Mouse (Mus musculus): ENCODE measurements at regions not wholly inside any gene's neighbourhood (a gene's known extent, or its start where the extent isn't known, plus 50 kb on each side); places are given as distances from the start of the nearest gene placed in this dataset.

GRCm38 (mm10) chr12:110387567-110387966, 59.4 kb upstream of the Ppp2r5c start:
- DNase-seq (ENCODE audit: low read depth, low spot score) = no peak
- H3K9ac ChIP-seq (ENCODE audit: insufficient read depth, low read depth, low read length, poor library complexity, severe bottlenecking) = no peak overlapping the region
- H3K9me3 ChIP-seq (ENCODE audit: control insufficient read depth, insufficient read depth, low read depth, low read length) = no peaks in the 10 kb centered on the region
- H3K4me1 ChIP-seq (ENCODE audit: control insufficient read depth in 2 of 2, insufficient read depth in 2 of 2, low read length in 2 of 2, poor library complexity in 1 of 2) = peaks cover 0 to 2% of the 10 kb centered on the region in 2 experiments; a peak in 1 of 4 replicates
- H3K4me3 ChIP-seq (ENCODE audit: insufficient read depth in 1 of 2, low read depth in 1 of 2, low read length in 2 of 2, poor library complexity in 1 of 2, severe bottlenecking in 1 of 2) = no peak overlapping the region
- in situ Hi-C loops (cut with MboI; ENCODE audit: low sequenced_read_pairs in 2 of 2, unreplicated experiment in 2 of 2) = loop anchor here in 1 of 2 experiments (25.0 kb wide), 1 partner anchor 350 kb away; no protein-coding TSS in a partner anchor
- TF ChIP-seq ZC3H11A (IDR thresholded peaks at IDR 0.05; ENCODE audit: borderline replicate concordance, low read depth, low read length) (no peak), CHD2 (IDR thresholded peaks at IDR 0.05; ENCODE audit: low read depth, low read length) (no peak), ZNF384 (IDR thresholded peaks at IDR 0.05; ENCODE audit: low read depth, low read length) (no peak), MAFK (IDR thresholded peaks at IDR 0.05; ENCODE audit: insufficient read depth, low read depth, low read length) (no peak)
- H3K36me3 ChIP-seq (ENCODE audit: control insufficient read depth, insufficient read depth, low read length, poor library complexity, severe bottlenecking) = no peaks in the 10 kb centered on the region
- H3K27ac ChIP-seq (ENCODE audit: insufficient read depth, low read depth, low read length, poor library complexity, severe bottlenecking) = no peak overlapping the region

DNA sequence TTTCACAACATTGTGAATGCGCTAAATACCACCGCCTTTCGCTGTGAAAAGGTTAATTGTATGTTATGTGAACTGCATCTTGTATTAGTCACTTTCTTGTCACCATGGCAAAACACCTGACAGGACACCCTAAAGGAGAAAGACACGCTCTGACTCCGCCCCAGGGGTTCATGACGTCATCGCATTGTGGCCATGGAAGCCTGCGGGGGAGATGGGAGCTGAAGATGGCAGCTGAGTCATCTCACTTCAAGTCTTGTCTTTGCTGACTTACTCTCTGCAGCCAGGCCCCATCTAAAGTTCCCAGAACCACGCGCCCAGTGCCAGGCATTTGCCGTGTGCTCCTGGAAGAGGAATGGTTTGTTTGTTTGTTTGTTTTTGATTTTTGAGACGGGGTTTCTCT, 57.5 kb upstream of the Ppp2r5c start:
- H3K4me1 ChIP-seq (ENCODE audit: control insufficient read depth in 2 of 2, insufficient read depth in 2 of 2, low read length in 2 of 2, poor library complexity in 1 of 2) = peaks cover 0 to 2% of the 10 kb centered on the region in 2 experiments; a peak in 1 of 4 replicates
- in situ Hi-C loops (cut with MboI; ENCODE audit: low sequenced_read_pairs in 2 of 2, unreplicated experiment in 2 of 2) = loop anchor here in 1 of 2 experiments (25.0 kb wide), 1 partner anchor 352 kb away; no protein-coding TSS in a partner anchor
- no peak overlapping the region for H3K4me3 ChIP-seq (ENCODE audit: insufficient read depth in 1 of 2, low read depth in 1 of 2, low read length in 2 of 2, poor library complexity in 1 of 2, severe bottlenecking in 1 of 2)
- H3K27ac ChIP-seq (ENCODE audit: insufficient read depth, low read depth, low read length, poor library complexity, severe bottlenecking) = no peak overlapping the region
- no peak for TF ChIP-seq HCFC1 (IDR thresholded peaks at IDR 0.05; ENCODE audit: borderline replicate concordance, insufficient read depth, low read length)
- TF ChIP-seq CHD2 (IDR thresholded peaks at IDR 0.05; ENCODE audit: low read depth, low read length) = no peak
- no peak for TF ChIP-seq ZC3H11A (IDR thresholded peaks at IDR 0.05; ENCODE audit: borderline replicate concordance, low read depth, low read length)
- TF ChIP-seq ZNF384 (IDR thresholded peaks at IDR 0.05; ENCODE audit: low read depth, low read length) = no peak
- TF ChIP-seq MAFK (IDR thresholded peaks at IDR 0.05; ENCODE audit: insufficient read depth, low read depth, low read length) = 0 out of 2 replicates have a peak, but pooled peaks have one; percentile 22
- H3K9ac ChIP-seq (ENCODE audit: insufficient read depth, low read depth, low read length, poor library complexity, severe bottlenecking) = no peak overlapping the region
- no peaks in the 10 kb centered on the region for H3K36me3 ChIP-seq (ENCODE audit: control insufficient read depth, insufficient read depth, low read length, poor library complexity, severe bottlenecking)
- peak; percentile 43 for DNase-seq (ENCODE audit: low read depth, low spot score)
- H3K9me3 ChIP-seq (ENCODE audit: control insufficient read depth, insufficient read depth, low read depth, low read length) = no peaks in the 10 kb centered on the region

- in situ Hi-C loops (cut with MboI; ENCODE audit: low sequenced_read_pairs in 2 of 2, unreplicated experiment in 2 of 2) = loop anchor here in 1 of 2 experiments (25.0 kb wide), 1 partner anchor 354 kb away; no protein-coding TSS in a partner anchor
- no peak overlapping the region for H3K4me3 ChIP-seq (ENCODE audit: insufficient read depth in 1 of 2, low read depth in 1 of 2, low read length in 2 of 2, poor library complexity in 1 of 2, severe bottlenecking in 1 of 2)
- no peak overlapping the region for H3K27ac ChIP-seq (ENCODE audit: insufficient read depth, low read depth, low read length, poor library complexity, severe bottlenecking)
Measured at GRCm38 (mm10) chr12:110391464-110391863, 55.5 kb upstream of the Ppp2r5c start.

DNA sequence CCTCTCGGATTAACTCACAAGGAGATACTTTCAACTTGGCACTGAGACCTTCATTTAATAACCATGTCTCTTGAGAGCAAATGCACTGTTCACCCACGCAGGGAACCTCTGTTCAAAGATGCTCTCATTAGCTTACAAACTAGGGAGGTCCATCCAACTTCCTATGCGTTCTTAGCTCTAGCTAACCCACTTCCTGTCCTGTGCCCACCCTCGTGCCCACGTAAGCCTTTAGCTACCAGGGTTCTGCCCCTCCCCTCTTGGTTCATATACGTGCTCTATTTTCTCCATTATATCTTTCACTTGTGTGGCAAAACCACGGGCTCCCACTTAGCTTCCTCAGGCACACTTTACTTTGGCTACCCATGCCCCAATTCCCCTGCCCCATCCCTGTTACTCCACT, 53.4 kb upstream of the Ppp2r5c start:
- H3K9me3 ChIP-seq (ENCODE audit: control insufficient read depth, insufficient read depth, low read depth, low read length) = no peaks in the 10 kb centered on the region
- H3K36me3 ChIP-seq (ENCODE audit: control insufficient read depth, insufficient read depth, low read length, poor library complexity, severe bottlenecking) = no peaks in the 10 kb centered on the region
- TF ChIP-seq MAFK (IDR thresholded peaks at IDR 0.05; ENCODE audit: insufficient read depth, low read depth, low read length) (no peak), ZNF384 (IDR thresholded peaks at IDR 0.05; ENCODE audit: low read depth, low read length) (no peak), HCFC1 (IDR thresholded peaks at IDR 0.05; ENCODE audit: borderline replicate concordance, insufficient read depth, low read length) (no peak), ZC3H11A (IDR thresholded peaks at IDR 0.05; ENCODE audit: borderline replicate concordance, low read depth, low read length) (no peak), CHD2 (IDR thresholded peaks at IDR 0.05; ENCODE audit: low read depth, low read length) (no peak)
- H3K27ac ChIP-seq (ENCODE audit: insufficient read depth, low read depth, low read length, poor library complexity, severe bottlenecking) = no peak overlapping the region
- H3K4me3 ChIP-seq (ENCODE audit: insufficient read depth in 1 of 2, low read depth in 1 of 2, low read length in 2 of 2, poor library complexity in 1 of 2, severe bottlenecking in 1 of 2) = no peak overlapping the region
- no peak overlapping the region for H3K9ac ChIP-seq (ENCODE audit: insufficient read depth, low read depth, low read length, poor library complexity, severe bottlenecking)
- in situ Hi-C loops (cut with MboI; ENCODE audit: low sequenced_read_pairs in 2 of 2, unreplicated experiment in 2 of 2) = loop anchor here in 1 of 2 experiments (25.0 kb wide), 1 partner anchor 356 kb away; no protein-coding TSS in a partner anchor
- H3K4me1 ChIP-seq (ENCODE audit: control insufficient read depth in 2 of 2, insufficient read depth in 2 of 2, low read length in 2 of 2, poor library complexity in 1 of 2) = peaks cover 0 to 2% of the 10 kb centered on the region in 2 experiments; a peak in 1 of 4 replicates
- DNase-seq (ENCODE audit: low read depth, low spot score) = no peak

More at GRCm38 (mm10) chr12:110391464-110391863, 55.5 kb upstream of the Ppp2r5c start:
- Histone ChIP-seq H3K9ac (ENCODE audit: insufficient read depth, low read depth, low read length, poor library complexity, severe bottlenecking) (no peak overlapping the region), H3K36me3 (ENCODE audit: control insufficient read depth, insufficient read depth, low read length, poor library complexity, severe bottlenecking) (no peaks in the 10 kb centered on the region), H3K9me3 (ENCODE audit: control insufficient read depth, insufficient read depth, low read depth, low read length) (no peaks in the 10 kb centered on the region), H3K4me1 (ENCODE audit: control insufficient read depth in 2 of 2, insufficient read depth in 2 of 2, low read length in 2 of 2, poor library complexity in 1 of 2) (peaks cover 0 to 2% of the 10 kb centered on the region in 2 experiments; a peak in 1 of 4 replicates)
- TF ChIP-seq ZNF384 (IDR thresholded peaks at IDR 0.05; ENCODE audit: low read depth, low read length) = no peak
- TF ChIP-seq HCFC1 (IDR thresholded peaks at IDR 0.05; ENCODE audit: borderline replicate concordance, insufficient read depth, low read length) = no peak
- TF ChIP-seq ZC3H11A (IDR thresholded peaks at IDR 0.05; ENCODE audit: borderline replicate concordance, low read depth, low read length) = no peak
- no peak for TF ChIP-seq MAFK (IDR thresholded peaks at IDR 0.05; ENCODE audit: insufficient read depth, low read depth, low read length)
- no peak for TF ChIP-seq CHD2 (IDR thresholded peaks at IDR 0.05; ENCODE audit: low read depth, low read length)
- DNase-seq (ENCODE audit: low read depth, low spot score) = no peak
